Mouse (Mus musculus) neural tube, embryonic 13.5 days (tissue): ENCODE data around the gene Myo6. TPM values are rescaled to one million over a fixed set of nuclear protein-coding genes. Genes with fewer than 3 reads are reported as not detected.

Experiments used
- ATAC-seq: fragments of 200-750 bp; cut with Nextera tagmentation; 2 replicates; pipeline ENCODE4 v1.8.0; 2017; ENCODE audit warnings: low read depth, mild to moderate bottlenecking, moderate TSS enrichment, moderate library complexity
- H3K27ac ChIP-seq: fragments of 300-500 bp; sonication (generic); replicated peaks from 2 replicates; pipeline ENCODE4 v1.5.1; 2015; ENCODE audit warnings: moderate library complexity, mild to moderate bottlenecking, inconsistent platforms
- H3K27me3 ChIP-seq: fragments of 300-500 bp; sonication (generic); 2 replicates; pipeline ENCODE4 v1.6.1; 2015; ENCODE audit warnings: mild to moderate bottlenecking, inconsistent platforms
- H3K36me3 ChIP-seq: fragments of 300-500 bp; sonication (generic); 2 replicates; pipeline ENCODE4 v1.6.1; 2015; ENCODE audit warnings: mild to moderate bottlenecking, inconsistent platforms
- H3K4me1 ChIP-seq: fragments of 300-500 bp; sonication (generic); replicated peaks from 2 replicates; pipeline ENCODE4 v1.6.1; 2015; ENCODE audit warnings: inconsistent platforms
- H3K4me2 ChIP-seq: fragments of 300-500 bp; sonication (generic); 2 replicates; pipeline ENCODE4 v1.6.1; 2015; ENCODE audit warnings: inconsistent platforms, mild to moderate bottlenecking, moderate library complexity
- H3K4me3 ChIP-seq: fragments of 300-500 bp; sonication (generic); 2 replicates; pipeline ENCODE4 v1.5.1; 2015; ENCODE audit warnings: mild to moderate bottlenecking, inconsistent platforms
- H3K9ac ChIP-seq: fragments of 300-500 bp; sonication (generic); 2 replicates; pipeline ENCODE4 v1.6.1; 2015; ENCODE audit warnings: moderate library complexity, mild to moderate bottlenecking, inconsistent platforms
- H3K9me3 ChIP-seq: fragments of 300-500 bp; sonication (generic); 2 replicates; pipeline ENCODE4 v1.6.1; 2016; ENCODE audit warnings: inconsistent platforms
- WGBS: fragments of 180-500 bp; shearing (Covaris S2); methylation state at CpG from one replicate; pipeline ENCODE4 v1.1.7; 2015; 5-methylcytosine and 5-hydroxymethylcytosine counted together
- polyA plus RNA-seq: library from polyadenylated mRNA; unstranded; fragments of >200 nt; fragmentation: Nextera tagmentation; extraction: Ambion mirVana; gene quantifications from 2 replicates; pipeline ENCODE4 v1.2.1, GENCODE M21; 2015

The Myo6 gene
- polyA plus RNA-seq, 1 experiment from 2014 or later, result 16.2 TPM

- Histone ChIP-seq H3K9me3 (no peaks in the 10 kb centered on the region), H3K9ac (no peak overlapping the region), H3K4me3 (no peak overlapping the region), H3K4me1 (no peaks in the 10 kb centered on the region), H3K27ac (no peak overlapping the region), H3K27me3 (no peaks in the 10 kb centered on the region), H3K36me3 (peaks cover 6% of the 10 kb centered on the region), H3K4me2 (no peak overlapping the region)
- ATAC-seq, result no peak
- 97% methylated on average over 3 of the region's 3 CpGs for whole genome bisulfite sequencing
Measured at GRCm38 (mm10) chr9:80282426-80282825, 117.6 kb downstream of the Myo6 start.

GRCm38 (mm10) chr9:80284539-80285174, 119.8 kb downstream of the Myo6 start:
- H3K4me3 ChIP-seq, result no peak overlapping the region
- 82% methylated on average over 2 of the region's 2 CpGs for WGBS
- no peak overlapping the region for H3K4me2 ChIP-seq
- H3K9me3 ChIP-seq, result no peaks in the 10 kb centered on the region
- peaks cover 6% of the 10 kb centered on the region for H3K36me3 ChIP-seq
- no peak overlapping the region for H3K9ac ChIP-seq
- H3K27me3 ChIP-seq, result no peaks in the 10 kb centered on the region
- no peaks in the 10 kb centered on the region for H3K4me1 ChIP-seq
- no peak overlapping the region for H3K27ac ChIP-seq
- no peak for ATAC-seq

- H3K9me3 ChIP-seq, result no peaks in the 10 kb centered on the region
- H3K36me3 ChIP-seq, result peaks cover 11% of the 10 kb centered on the region
- no peak overlapping the region for H3K27ac ChIP-seq
- H3K9ac ChIP-seq, result no peak overlapping the region
- ATAC-seq, result no peak
- no peaks in the 10 kb centered on the region for H3K4me1 ChIP-seq
- H3K4me3 ChIP-seq, result no peak overlapping the region
- no peak overlapping the region for H3K4me2 ChIP-seq
- H3K27me3 ChIP-seq, result no peaks in the 10 kb centered on the region
- WGBS, result 82% methylated on average over 7 of the region's 7 CpGs
Measured at GRCm38 (mm10) chr9:80286845-80287244, 122.0 kb downstream of the Myo6 start.

GRCm38 (mm10) chr9:80293056-80293584, 128.3 kb downstream of the Myo6 start:
- Histone ChIP-seq H3K4me3 (no peak overlapping the region), H3K9ac (no peak overlapping the region), H3K4me1 (no peaks in the 10 kb centered on the region), H3K9me3 (peaks cover 5% of the 10 kb centered on the region; the same call in 1 of the 2 replicates), H3K36me3 (peaks cover 10% of the 10 kb centered on the region), H3K27me3 (no peaks in the 10 kb centered on the region), H3K27ac (no peak overlapping the region), H3K4me2 (no peak overlapping the region)
- 0 out of 2 replicates have a peak, but pooled peaks have one; percentile 32 for ATAC-seq
- WGBS, result 65% methylated on average over 2 of the region's 2 CpGs

- peaks cover 10% of the 10 kb centered on the region for H3K36me3 ChIP-seq
- WGBS, result 78% methylated on average over 4 of the region's 4 CpGs
- H3K27me3 ChIP-seq, result no peaks in the 10 kb centered on the region
- no peaks in the 10 kb centered on the region for H3K4me1 ChIP-seq
- no peak for ATAC-seq
- H3K4me2 ChIP-seq, result no peak overlapping the region
- H3K9me3 ChIP-seq, result peaks cover 5% of the 10 kb centered on the region; the same call in 1 of the 2 replicates
- no peak overlapping the region for H3K9ac ChIP-seq
- no peak overlapping the region for H3K27ac ChIP-seq
- H3K4me3 ChIP-seq, result no peak overlapping the region
Measured at GRCm38 (mm10) chr9:80296086-80296485, 131.3 kb downstream of the Myo6 start.

- Histone ChIP-seq H3K4me2 (no peak overlapping the region), H3K9ac (no peak overlapping the region), H3K4me1 (no peaks in the 10 kb centered on the region), H3K36me3 (no peaks in the 10 kb centered on the region), H3K4me3 (no peak overlapping the region), H3K27ac (no peak overlapping the region), H3K27me3 (no peaks in the 10 kb centered on the region), H3K9me3 (no peaks in the 10 kb centered on the region)
- WGBS, result 89% methylated on average over 9 of the region's 9 CpGs
- no peak for ATAC-seq
Measured at GRCm38 (mm10) chr9:80299031-80299430, 134.2 kb downstream of the Myo6 start.

- no peak overlapping the region for H3K4me2 ChIP-seq
- ATAC-seq, result no peak
- 79% methylated on average over 4 of the region's 4 CpGs for WGBS
Measured at GRCm38 (mm10) chr9:80303518-80303917, 138.7 kb downstream of the Myo6 start.

GRCm38 (mm10) chr9:80306390-80306789, 141.6 kb downstream of the Myo6 start:
- Histone ChIP-seq H3K4me3 (no peak overlapping the region), H3K9me3 (no peaks in the 10 kb centered on the region), H3K27ac (no peak overlapping the region), H3K27me3 (no peaks in the 10 kb centered on the region), H3K9ac (no peak overlapping the region), H3K36me3 (no peaks in the 10 kb centered on the region), H3K4me1 (no peaks in the 10 kb centered on the region), H3K4me2 (no peak overlapping the region)
- WGBS, result 89% methylated on average over 4 of the region's 4 CpGs
- ATAC-seq, result no peak

More at GRCm38 (mm10) chr9:80303518-80303917, 138.7 kb downstream of the Myo6 start:
- H3K4me1 ChIP-seq, result no peaks in the 10 kb centered on the region
- no peaks in the 10 kb centered on the region for H3K36me3 ChIP-seq
- H3K27ac ChIP-seq, result no peak overlapping the region
- H3K4me3 ChIP-seq, result no peak overlapping the region
- no peaks in the 10 kb centered on the region for H3K9me3 ChIP-seq
- H3K9ac ChIP-seq, result no peak overlapping the region
- no peaks in the 10 kb centered on the region for H3K27me3 ChIP-seq

GRCm38 (mm10) chr9:80306853-80307252, 142.0 kb downstream of the Myo6 start:
- 48% methylated on average over 11 of the region's 11 CpGs for WGBS
- no peaks in the 10 kb centered on the region for H3K27me3 ChIP-seq
- no peak overlapping the region for H3K4me3 ChIP-seq
- no peaks in the 10 kb centered on the region for H3K36me3 ChIP-seq
- no peak overlapping the region for H3K27ac ChIP-seq
- H3K9ac ChIP-seq, result 0 out of 2 replicates have a peak overlapping the region, but pooled peaks have one; percentile 4
- no peak for ATAC-seq
- no peaks in the 10 kb centered on the region for H3K4me1 ChIP-seq
- H3K9me3 ChIP-seq, result no peaks in the 10 kb centered on the region
- no peak overlapping the region for H3K4me2 ChIP-seq

GRCm38 (mm10) chr9:80307629-80308028, 142.8 kb downstream of the Myo6 start:
- Histone ChIP-seq H3K9me3 (no peaks in the 10 kb centered on the region), H3K27me3 (no peaks in the 10 kb centered on the region), H3K27ac (no peak overlapping the region), H3K4me1 (no peaks in the 10 kb centered on the region), H3K4me3 (no peak overlapping the region), H3K9ac (no peak overlapping the region), H3K36me3 (no peaks in the 10 kb centered on the region), H3K4me2 (no peak overlapping the region)
- no peak for ATAC-seq
- WGBS, result 92% methylated on average over 13 of the region's 13 CpGs

GRCm38 (mm10) chr9:80313610-80314009, 148.8 kb downstream of the Myo6 start:
- 87% methylated on average over 5 of the region's 5 CpGs for WGBS
- no peak for ATAC-seq

GRCm38 (mm10) chr9:80315922-80316321, 151.1 kb downstream of the Myo6 start:
- 93% methylated on average over 6 of the region's 6 CpGs for WGBS
- no peak overlapping the region for H3K4me2 ChIP-seq
- no peak overlapping the region for H3K27ac ChIP-seq
- no peaks in the 10 kb centered on the region for H3K36me3 ChIP-seq
- H3K4me1 ChIP-seq, result no peaks in the 10 kb centered on the region
- no peak overlapping the region for H3K9ac ChIP-seq
- H3K4me3 ChIP-seq, result no peak overlapping the region
- no peaks in the 10 kb centered on the region for H3K27me3 ChIP-seq
- ATAC-seq, result no peak
- H3K9me3 ChIP-seq, result no peaks in the 10 kb centered on the region

More at GRCm38 (mm10) chr9:80313610-80314009, 148.8 kb downstream of the Myo6 start:
- H3K9me3 ChIP-seq, result no peaks in the 10 kb centered on the region
- no peak overlapping the region for H3K4me2 ChIP-seq
- no peak overlapping the region for H3K4me3 ChIP-seq
- H3K27me3 ChIP-seq, result no peaks in the 10 kb centered on the region
- H3K4me1 ChIP-seq, result no peaks in the 10 kb centered on the region
- no peak overlapping the region for H3K9ac ChIP-seq
- no peaks in the 10 kb centered on the region for H3K36me3 ChIP-seq
- H3K27ac ChIP-seq, result no peak overlapping the region

GRCm38 (mm10) chr9:80318027-80318426, 153.2 kb downstream of the Myo6 start:
- WGBS, result 91% methylated on average over 6 of the region's 6 CpGs
- ATAC-seq, result no peak
- H3K27me3 ChIP-seq, result no peaks in the 10 kb centered on the region

More at GRCm38 (mm10) chr9:80318027-80318426, 153.2 kb downstream of the Myo6 start:
- H3K4me1 ChIP-seq, result no peaks in the 10 kb centered on the region
- no peak overlapping the region for H3K9ac ChIP-seq
- H3K36me3 ChIP-seq, result no peaks in the 10 kb centered on the region
- H3K4me2 ChIP-seq, result no peak overlapping the region
- H3K27ac ChIP-seq, result no peak overlapping the region
- no peaks in the 10 kb centered on the region for H3K9me3 ChIP-seq
- no peak overlapping the region for H3K4me3 ChIP-seq
